In genomic region chr7:117480831-117481230, GRCm38 (mm10) we compare ENCODE assay signal across 23 mouse cellular contexts.
DNase-seq lines count a peak whose midpoint lies in the region; ATAC-seq and TF ChIP-seq lines count a peak whose summit lies in the region.
"Had no signal": no experiment of that assay in that cellular context is flagged by ENCODE, and none has a peak within 500 bp of the region (broad histone marks: within the 10 kb centered on the region; RNA-seq: fewer than 3 reads in every experiment).

No protein-coding gene starts in this region.

- no peak overlapping the region for H3K4me3 ChIP-seq in liver, embryonic 15.5 days (replicated peaks)
- no peak overlapping the region for H3K4me3 ChIP-seq in liver, embryonic 11.5 days (ENCODE audit: low read depth, low read length)
- H3K4me3 ChIP-seq in bone marrow, adult 2 months (replicated peaks; ENCODE audit: control insufficient read depth, low read depth, low read length) = no peak overlapping the region
- H3K4me3 ChIP-seq in kidney, embryonic 14.5 days (ENCODE audit: low read length) = no peak overlapping the region
- H3K4me3 ChIP-seq: left cerebral cortex, adult 2 months; lung, embryonic 15.5 days; midbrain, embryonic 12.5 days; neural tube, embryonic 12.5 days had no signal

- no peaks in the 10 kb centered on the region for H3K36me3 ChIP-seq in liver, embryonic 15.5 days (replicated peaks)
- no peaks in the 10 kb centered on the region for H3K36me3 ChIP-seq in liver, embryonic 11.5 days (ENCODE audit: control insufficient read depth, insufficient read depth, low read length)
- H3K36me3 ChIP-seq in splenic B cell, adult 2 months (ENCODE audit: control insufficient read depth, insufficient read depth, low read length, poor library complexity, severe bottlenecking) = no peaks in the 10 kb centered on the region; the same call in 1 of the 2 replicates
- no peaks in the 10 kb centered on the region for H3K36me3 ChIP-seq in kidney, embryonic 14.5 days (ENCODE audit: control insufficient read depth, insufficient read depth, low read length)
- H3K36me3 ChIP-seq: lung, embryonic 15.5 days; midbrain, embryonic 12.5 days; neural tube, embryonic 12.5 days had no signal

- intact Hi-C loops in heart, postnatal 36 days (cut with DNase I) = no loop called here

- no peaks in the 10 kb centered on the region for H3K27me3 ChIP-seq in liver, embryonic 15.5 days
- H3K27me3 ChIP-seq in liver, embryonic 11.5 days (replicated peaks; ENCODE audit: control insufficient read depth, insufficient read depth, low read length) = no peaks in the 10 kb centered on the region
- H3K27me3 ChIP-seq in splenic B cell, adult 2 months (ENCODE audit: control insufficient read depth, insufficient read depth, low read length, poor library complexity, severe bottlenecking) = no peaks in the 10 kb centered on the region
- H3K27me3 ChIP-seq in kidney, embryonic 14.5 days (ENCODE audit: control insufficient read depth, insufficient read depth, low read length) = no peaks in the 10 kb centered on the region
- H3K27me3 ChIP-seq: lung, embryonic 15.5 days; midbrain, embryonic 12.5 days; neural tube, embryonic 12.5 days had no signal

- 0 out of 2 replicates have a peak overlapping the region, but pooled peaks have one; percentile 14 for H3K27ac ChIP-seq in liver, embryonic 15.5 days (replicated peaks)
- H3K27ac ChIP-seq in liver, embryonic 11.5 days (ENCODE audit: low read depth, low read length) = no peak overlapping the region
- H3K27ac ChIP-seq in bone marrow, adult 2 months (ENCODE audit: control insufficient read depth, insufficient read depth, low read depth, low read length, poor library complexity) = peak overlapping the region; percentile 76
- H3K27ac ChIP-seq in kidney, embryonic 14.5 days (ENCODE audit: low read depth, low read length) = no peak overlapping the region
- H3K27ac ChIP-seq: hindbrain, embryonic 14.5 days; left cerebral cortex, adult 2 months; liver, embryonic 14.5 days; lung, embryonic 15.5 days; midbrain, embryonic 12.5 days; neural tube, embryonic 12.5 days had no signal

- H3K9ac ChIP-seq in liver, embryonic 15.5 days = no peak overlapping the region
- H3K9ac ChIP-seq in liver, embryonic 11.5 days (ENCODE audit: low read depth, low read length) = no peak overlapping the region
- no peak overlapping the region for H3K9ac ChIP-seq in kidney, embryonic 14.5 days (ENCODE audit: low read depth, low read length)
- H3K9ac ChIP-seq: hindbrain, embryonic 14.5 days; liver, embryonic 14.5 days; lung, embryonic 15.5 days; midbrain, embryonic 12.5 days; neural tube, embryonic 12.5 days had no signal

- no peak for DNase-seq in liver, embryonic 11.5 days (ENCODE audit: low spot score)
- DNase-seq in splenic B cell, adult 2 months (ENCODE audit: low read depth, low spot score) = peak; percentile 49
- no peak for DNase-seq in heart, postnatal 36 days
- DNase-seq: adrenal gland, postnatal 14 days; cerebellum, adult 2 months; cerebellum, postnatal 25 days; gastrocnemius, postnatal 25 days; kidney, adult 8-10 months; kidney, postnatal 36 days; retina, postnatal 1 day; right cerebral cortex, postnatal 25 days; thymus, postnatal 14 days had no signal

- H3K4me2 ChIP-seq in liver, embryonic 15.5 days = no peak overlapping the region
- no peak overlapping the region for H3K4me2 ChIP-seq in liver, embryonic 11.5 days
- H3K4me2 ChIP-seq in kidney, embryonic 14.5 days (replicated peaks; ENCODE audit: low read depth, low read length) = no peak overlapping the region
- H3K4me2 ChIP-seq: hindbrain, embryonic 14.5 days; lung, embryonic 15.5 days; midbrain, embryonic 12.5 days; neural tube, embryonic 12.5 days had no signal

- no peaks in the 10 kb centered on the region for H3K9me3 ChIP-seq in liver, embryonic 15.5 days (replicated peaks)
- no peaks in the 10 kb centered on the region for H3K9me3 ChIP-seq in liver, embryonic 11.5 days (ENCODE audit: control insufficient read depth, low read length)
- H3K9me3 ChIP-seq in kidney, embryonic 14.5 days (ENCODE audit: control insufficient read depth, low read length) = no peaks in the 10 kb centered on the region
- H3K9me3 ChIP-seq: lung, embryonic 15.5 days; midbrain, embryonic 12.5 days; neural tube, embryonic 12.5 days had no signal

- TF ChIP-seq POLR2A in bone marrow, adult 2 months (IDR thresholded peaks at IDR 0.05; ENCODE audit: borderline replicate concordance, control insufficient read depth, low read depth, low read length) = no peak

- 75% methylated on average over 5 of the region's 5 CpGs for WGBS in liver, embryonic 15.5 days (ENCODE audit: insufficient replicate concordance)
- WGBS in liver, embryonic 11.5 days = 85% methylated on average over 5 of the region's 5 CpGs
- 45% methylated on average over 5 of the region's 5 CpGs for WGBS in bone marrow, adult 2 months
- 89% methylated on average over 5 of the region's 5 CpGs for WGBS in kidney, embryonic 14.5 days

- peaks cover 10% of the 10 kb centered on the region for H3K4me1 ChIP-seq in liver, embryonic 15.5 days (replicated peaks)
- H3K4me1 ChIP-seq in liver, embryonic 11.5 days (replicated peaks; ENCODE audit: control insufficient read depth, insufficient read depth, low read length) = no peaks in the 10 kb centered on the region
- peaks cover 23% of the 10 kb centered on the region for H3K4me1 ChIP-seq in bone marrow, adult 2 months (ENCODE audit: control insufficient read depth, insufficient read depth, low read length)
- H3K4me1 ChIP-seq in kidney, embryonic 14.5 days (ENCODE audit: control insufficient read depth, insufficient read depth, low read length) = no peaks in the 10 kb centered on the region
- H3K4me1 ChIP-seq: lung, embryonic 15.5 days; midbrain, embryonic 12.5 days; neural tube, embryonic 12.5 days had no signal

- no peak for TF ChIP-seq CTCF in bone marrow, adult 2 months (IDR thresholded peaks at IDR 0.05; ENCODE audit: control insufficient read depth, insufficient read depth, low read length)

- ATAC-seq in liver, embryonic 15.5 days (ENCODE audit: insufficient read depth) = no peak
- ATAC-seq in liver, embryonic 11.5 days (replicated peaks; ENCODE audit: low FRiP score) = no peak
- ATAC-seq in common myeloid progenitor, adult 5-6 weeks (replicated peaks; ENCODE audit: low read depth, poor library complexity, severe bottlenecking) = peak; percentile 52
- ATAC-seq in kidney, embryonic 14.5 days (ENCODE audit: low FRiP score, low TSS enrichment) = no peak
- ATAC-seq: forebrain, embryonic 16.5 days had no signal

Comparison
In these comparisons a context has a peak if more than half of its experiments do, and no peak if none do; other contexts are left out.
1. H3K27ac ChIP-seq: peak in liver, embryonic 15.5 days (single experiment) and bone marrow, adult 2 months (single experiment); none in liver, embryonic 11.5 days (single experiment) and kidney, embryonic 14.5 days (single experiment).